Mouse (Mus musculus): ENCODE results near the gene Adad2.

- TF ChIP-seq CTCF (IDR thresholded peaks at IDR 0.05; ENCODE audit: borderline replicate concordance, control insufficient read depth, extremely low read depth, insufficient read depth, low read length, poor library complexity), result no peak
- TF ChIP-seq POLR2A (IDR thresholded peaks at IDR 0.05; ENCODE audit: control insufficient read depth, extremely low read depth, insufficient read depth, low read length, poor library complexity), result no peak
These were observed 22.2 kb upstream of the Adad2 start for GRCm38 (mm10) chr8:119590348-119590747.
